Mouse (Mus musculus) c-Kit-negative CD71-positive TER-119-positive erythroid progenitor cells, embryonic 14.5 days (primary cell): Measurements from ENCODE around the gene Lgi1.

Experiments
- DNase-seq: peaks from one replicate; pipeline ENCODE4 v3.0.0-alpha.2; 2013; ENCODE audit warnings: low read depth, low spot score

The Lgi1 gene

DNA sequence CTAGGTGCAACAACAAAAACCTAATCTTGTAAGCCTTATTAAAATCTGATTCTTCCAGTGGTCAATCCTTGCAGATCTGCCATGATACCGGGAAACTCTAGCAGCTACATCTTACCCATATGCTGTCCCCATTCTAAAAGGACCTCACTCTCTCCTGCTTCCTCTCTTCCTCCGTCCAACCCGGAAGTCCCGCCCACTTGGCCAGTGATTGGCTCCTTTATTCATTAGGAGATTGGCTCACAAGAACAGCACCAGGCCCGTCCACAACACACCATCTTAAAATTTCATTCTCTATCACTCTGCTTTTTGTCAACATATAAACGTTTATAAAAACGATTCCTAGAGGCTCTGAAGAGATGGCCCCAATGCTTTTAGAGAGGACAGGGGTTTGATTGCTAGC lies 61.5 kb downstream of the Lgi1 start:
- no peak for DNase-seq

DNA sequence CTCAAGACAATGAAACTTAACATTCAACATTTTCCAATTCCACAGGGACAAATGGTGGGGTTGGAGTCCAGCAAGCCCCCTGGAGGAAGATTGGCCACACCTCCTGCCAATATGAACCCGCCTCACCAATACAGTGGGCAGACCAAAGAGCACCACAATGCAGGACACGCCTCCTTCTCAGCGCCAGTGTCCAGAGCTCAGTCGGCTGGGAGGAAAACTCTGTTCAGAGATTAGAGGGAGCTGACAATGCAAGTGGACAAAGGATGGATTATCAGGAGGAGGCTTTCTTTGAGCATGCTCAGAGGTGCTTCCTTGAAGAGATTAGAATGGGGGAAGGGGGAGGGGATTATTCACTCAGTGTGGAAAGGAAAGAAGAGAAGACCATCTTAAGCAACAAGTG lies 62.7 kb downstream of the Lgi1 start:
- no peak for DNase-seq

DNA sequence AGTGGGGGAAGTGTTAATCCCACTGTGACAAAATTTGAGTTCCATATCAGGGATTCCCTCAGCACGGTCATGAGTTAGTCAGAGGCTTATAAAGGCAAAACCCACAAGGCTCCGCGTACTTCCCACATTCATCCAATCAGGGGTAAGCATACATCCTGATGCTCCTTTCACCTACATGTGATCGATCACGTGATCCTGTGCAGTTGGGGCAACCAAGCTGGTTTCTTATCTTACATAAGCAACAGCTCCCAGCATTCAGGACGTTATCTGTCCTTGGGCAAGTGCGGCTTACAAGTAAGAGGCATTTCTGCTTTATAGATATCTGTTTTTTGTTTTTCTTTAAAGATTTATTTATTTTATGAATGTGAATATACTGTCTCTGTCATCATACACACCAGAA lies 63.7 kb downstream of the Lgi1 start:
- DNase-seq, result no peak

DNA sequence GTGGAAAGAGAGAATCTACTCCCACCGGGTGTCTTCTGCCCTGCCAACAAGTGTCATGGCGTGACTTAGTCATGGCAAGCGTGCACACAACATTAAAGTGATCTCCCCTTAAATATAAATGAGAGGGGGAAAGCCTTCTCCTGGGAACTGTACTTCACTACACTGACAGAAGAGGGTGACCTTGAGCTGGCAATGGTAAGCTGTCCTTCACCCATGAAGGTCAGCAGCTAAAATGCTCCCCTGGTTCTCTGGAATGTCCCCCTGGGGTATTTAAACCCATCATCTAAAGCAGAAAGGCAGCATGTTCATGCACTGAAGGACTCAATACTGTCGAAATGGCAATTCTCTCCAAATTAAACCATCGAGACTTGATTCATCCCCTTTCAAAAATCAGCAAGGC lies 64.9 kb downstream of the Lgi1 start:
- DNase-seq, result no peak

DNA sequence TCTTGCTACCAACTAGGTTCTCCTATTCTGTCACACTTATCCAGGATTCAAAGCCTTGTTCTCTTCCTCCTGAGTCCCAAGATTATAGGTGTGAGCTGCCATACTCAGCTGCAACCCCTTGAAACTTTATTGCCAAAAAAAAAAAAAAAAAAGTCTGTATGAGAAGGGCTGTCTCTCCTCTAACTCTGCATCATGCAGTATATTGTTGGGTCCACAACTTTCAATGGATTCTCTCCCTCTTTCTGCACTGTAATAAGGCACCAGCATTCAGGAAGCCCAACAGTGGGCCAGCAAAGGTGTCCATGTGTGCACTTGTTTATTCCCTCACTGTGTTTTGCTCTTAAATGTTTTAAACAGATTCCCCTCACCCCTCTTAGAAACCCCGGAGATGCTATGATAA lies 66.7 kb downstream of the Lgi1 start:
- no peak for DNase-seq

DNA sequence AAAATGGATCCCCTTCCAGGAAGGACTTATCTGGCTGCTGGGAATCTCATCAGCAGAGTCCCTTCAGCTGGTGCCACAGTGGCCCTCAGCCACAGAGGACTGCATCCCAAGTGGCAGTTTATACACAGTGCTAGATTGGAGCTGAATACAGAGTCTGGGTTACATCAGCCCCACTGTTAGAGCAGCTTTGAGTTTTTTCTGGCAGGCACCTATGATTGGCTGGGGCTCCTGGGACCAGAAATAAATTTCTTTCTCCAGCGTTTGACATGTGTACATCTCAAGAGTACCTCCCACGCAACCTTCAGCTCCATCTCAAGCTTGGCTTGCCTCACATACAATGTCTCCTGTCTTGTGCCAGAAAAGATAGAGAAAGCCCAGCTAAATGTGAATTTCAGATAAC lies 67.9 kb downstream of the Lgi1 start:
- DNase-seq, result no peak

DNA sequence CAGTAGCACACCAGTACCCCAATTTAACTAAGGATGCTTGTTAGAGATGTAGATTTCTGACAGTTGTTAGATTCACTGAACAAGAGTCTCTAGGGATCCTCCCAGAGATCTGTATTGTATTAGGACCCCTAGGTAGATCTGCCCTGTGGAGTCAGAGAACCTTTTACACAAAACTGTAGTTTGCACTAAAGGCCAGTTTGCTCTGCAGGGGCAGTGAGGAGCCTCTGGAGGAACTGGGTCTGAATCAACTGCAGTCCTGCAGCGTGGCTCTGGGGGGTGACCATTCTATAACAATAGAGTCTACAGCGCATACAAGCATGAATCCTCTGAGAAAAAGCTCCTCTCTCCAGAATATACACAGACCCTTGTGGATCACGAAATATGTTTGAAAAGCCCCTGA lies 68.5 kb downstream of the Lgi1 start:
- no peak for DNase-seq

DNA sequence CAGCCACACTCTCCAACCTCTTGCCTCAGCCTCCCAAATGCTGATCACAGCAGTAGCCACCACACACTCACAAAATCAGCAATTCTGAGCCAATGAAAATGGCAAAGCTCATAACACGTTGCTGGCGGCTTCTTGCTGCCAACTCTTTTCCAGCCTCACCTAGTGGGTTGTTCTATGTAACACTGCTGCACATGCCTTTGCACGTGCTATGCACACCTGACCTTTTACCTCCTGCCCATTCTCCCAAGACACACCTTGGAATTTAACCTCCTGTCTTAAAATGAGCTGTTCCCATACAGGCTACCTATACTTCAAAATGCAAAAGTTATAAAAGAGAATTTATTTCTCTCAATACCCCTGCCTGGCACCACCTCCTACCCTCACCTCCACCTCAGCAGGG lies 72.2 kb downstream of the Lgi1 start:
- no peak for DNase-seq

DNA sequence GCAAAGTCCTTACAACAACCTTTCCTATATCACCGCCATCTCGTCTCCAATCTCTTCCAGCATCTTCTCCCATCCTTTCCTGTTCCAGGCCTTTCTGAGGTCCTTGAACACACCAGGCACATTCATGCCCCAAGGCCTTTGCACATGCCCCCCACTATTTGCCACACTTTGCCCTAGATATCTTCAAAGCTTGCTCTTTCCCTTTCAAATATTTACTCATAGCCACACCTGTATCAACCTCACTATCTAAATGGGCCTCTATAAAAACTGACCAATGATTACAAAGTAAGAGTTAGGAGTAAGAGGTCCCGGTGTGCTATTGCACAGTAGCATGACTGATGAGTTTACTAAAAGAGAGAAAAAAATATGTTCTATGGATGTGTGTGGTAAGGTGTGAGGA lies 73.0 kb downstream of the Lgi1 start:
- DNase-seq, result no peak

DNA sequence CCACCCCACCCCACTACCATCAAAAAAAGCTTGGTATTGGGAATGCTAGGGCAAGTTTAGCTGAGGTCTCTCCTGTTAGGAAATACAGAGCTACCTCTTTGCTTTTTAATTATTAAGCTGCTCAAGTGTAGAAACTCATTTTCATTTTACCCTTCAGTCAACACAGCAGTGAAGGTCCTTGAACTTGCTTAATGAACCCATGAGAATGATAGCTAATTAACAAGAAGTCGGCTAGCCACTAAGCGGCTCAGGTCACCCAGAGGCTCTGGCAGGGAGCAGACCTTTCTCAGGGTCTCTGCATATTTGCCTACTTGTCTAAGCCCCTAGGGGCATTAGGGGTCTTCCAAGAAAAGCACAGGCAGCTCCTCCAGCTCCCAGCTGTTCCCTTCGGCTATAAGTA lies 75.4 kb downstream of the Lgi1 start:
- DNase-seq, result no peak

DNA sequence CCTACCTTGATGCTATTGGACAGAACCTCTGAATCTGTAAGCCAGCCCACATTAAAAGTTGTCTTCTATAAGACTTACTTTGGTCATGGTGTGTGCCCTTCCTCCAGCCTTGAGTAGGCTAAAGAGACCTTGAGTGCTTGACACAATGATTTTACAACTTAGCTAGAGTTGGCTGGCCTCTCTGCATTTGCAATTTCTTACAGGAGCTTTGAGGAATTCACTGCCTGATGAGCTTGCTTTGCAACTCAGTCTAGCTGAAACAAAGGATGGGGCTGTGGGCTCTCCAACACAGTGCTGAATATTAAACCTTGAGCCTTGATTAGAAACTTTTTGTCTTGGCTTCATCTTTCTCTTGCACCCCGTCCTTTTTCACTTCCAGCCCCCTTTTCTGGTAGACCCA lies 78.9 kb downstream of the Lgi1 start:
- DNase-seq, result no peak

DNA sequence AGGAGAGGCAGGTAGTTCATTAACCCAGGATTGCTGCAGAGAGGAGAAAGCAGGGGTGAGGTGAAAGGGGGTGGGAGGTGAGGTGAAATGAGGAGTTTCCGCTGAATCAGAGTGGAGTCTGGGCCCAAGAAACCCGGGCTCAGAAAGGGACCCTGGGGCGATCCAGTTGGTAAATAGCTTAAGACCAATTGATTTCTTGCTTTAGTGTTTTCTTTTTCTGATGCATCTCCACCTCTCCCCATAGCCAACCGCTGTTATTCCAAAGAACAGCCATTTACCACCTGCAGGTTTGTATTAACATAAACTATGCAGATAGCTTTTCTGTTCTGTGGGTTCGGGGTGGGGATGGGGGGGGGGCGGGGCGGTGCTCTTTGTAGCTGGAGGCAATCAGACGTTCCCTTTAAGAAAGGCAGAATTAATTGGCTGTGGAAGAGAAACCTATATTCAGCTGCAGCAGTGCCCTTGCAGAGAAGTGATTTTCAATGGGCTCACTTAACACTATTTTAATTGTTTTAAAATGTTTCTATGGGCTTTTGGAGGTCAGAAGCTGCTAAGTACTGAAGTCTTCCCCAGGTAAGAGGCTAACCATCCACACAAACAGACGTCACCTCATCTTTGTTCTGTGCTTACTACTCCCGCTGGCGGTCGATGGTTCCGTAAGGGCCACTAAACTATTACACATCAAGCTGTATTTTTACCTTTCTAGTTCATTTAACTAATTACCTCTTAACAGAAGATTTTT lies 84.1 kb downstream of the Lgi1 start:
- no peak for DNase-seq

DNA sequence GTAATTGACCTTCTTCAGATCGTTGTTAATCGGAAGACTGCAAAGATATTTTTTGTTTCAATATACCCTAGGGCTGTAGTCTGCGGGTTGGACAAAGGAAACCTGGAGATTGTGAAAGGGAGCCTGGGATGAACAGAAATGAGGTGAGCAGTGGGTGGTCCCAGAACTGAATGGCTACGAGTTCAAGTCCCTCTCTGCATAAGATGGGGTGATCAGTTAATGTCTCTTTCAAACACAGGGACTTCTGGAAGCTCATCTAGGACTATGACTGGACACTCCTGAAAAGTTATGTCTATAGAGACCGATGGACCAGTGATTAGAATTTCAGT lies 84.6 kb downstream of the Lgi1 start:
- no peak for DNase-seq

DNA sequence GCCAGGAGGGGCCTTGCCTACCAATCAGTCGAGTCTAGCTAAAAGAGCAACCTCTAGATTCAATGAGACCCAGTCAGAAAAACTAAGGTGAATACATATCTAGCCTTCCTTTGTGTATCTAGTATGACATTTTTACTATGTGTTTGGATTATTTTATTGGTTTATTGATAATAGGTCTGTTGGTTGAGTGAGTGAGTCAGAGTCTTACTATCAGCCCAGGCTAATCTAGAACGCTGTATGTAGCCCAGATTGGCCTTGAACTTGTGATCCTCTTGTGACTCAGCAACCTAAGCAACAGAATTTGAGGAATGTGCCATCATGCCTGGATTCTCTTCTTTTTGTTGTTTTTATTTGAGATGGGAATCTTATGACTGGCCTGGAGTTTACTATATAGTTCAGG lies 86.9 kb downstream of the Lgi1 start:
- no peak for DNase-seq

DNA sequence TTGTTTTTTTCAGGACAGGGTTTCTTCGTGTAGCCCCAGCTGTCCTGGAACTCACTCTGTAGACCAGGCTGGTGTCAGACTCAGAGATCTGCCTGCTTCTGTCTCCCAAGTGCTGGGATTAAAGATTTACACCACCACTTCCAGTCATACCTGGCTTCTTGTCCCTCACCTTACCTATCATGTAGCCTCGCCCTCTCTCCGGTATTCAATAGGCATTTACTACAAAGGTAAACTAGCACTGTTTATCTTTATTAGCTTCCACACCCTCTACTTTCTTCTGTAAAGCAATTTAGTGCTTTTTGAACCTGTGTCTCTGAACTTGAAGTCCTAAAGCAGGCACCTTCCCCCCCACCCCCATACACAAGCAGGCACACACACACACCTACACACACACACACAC lies 87.4 kb downstream of the Lgi1 start:
- no peak for DNase-seq

DNA sequence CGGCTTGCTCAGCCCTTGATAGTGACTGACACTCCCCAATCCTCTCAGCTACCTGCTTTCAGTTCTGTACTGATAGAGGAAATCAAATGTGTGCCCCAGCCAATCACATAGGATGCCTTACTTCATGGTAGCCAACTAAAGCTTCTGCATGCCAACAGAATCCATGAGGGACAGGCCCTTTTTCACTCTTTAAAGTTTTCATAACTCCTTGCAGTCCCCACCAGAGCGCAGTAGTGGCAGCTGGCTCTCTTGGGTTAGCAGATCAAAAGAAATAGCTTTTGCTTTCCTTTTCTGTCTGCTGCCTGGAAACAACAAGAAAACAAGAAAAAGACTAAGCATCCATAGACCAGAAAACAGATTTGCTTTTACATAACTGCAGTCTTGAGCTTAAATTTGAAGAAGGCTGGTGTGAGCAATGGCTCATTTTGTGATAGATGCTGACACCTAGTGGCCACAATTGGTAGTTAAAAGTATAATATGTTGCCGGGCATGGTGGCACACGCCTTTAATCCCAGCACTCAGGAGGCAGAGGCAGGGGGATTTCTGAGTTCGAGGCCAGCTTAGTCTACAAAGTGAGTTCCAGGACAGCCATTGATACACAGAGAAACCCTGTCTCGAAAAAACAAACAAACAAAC lies 88.3 kb downstream of the Lgi1 start:
- peak; percentile 6 for DNase-seq

DNA sequence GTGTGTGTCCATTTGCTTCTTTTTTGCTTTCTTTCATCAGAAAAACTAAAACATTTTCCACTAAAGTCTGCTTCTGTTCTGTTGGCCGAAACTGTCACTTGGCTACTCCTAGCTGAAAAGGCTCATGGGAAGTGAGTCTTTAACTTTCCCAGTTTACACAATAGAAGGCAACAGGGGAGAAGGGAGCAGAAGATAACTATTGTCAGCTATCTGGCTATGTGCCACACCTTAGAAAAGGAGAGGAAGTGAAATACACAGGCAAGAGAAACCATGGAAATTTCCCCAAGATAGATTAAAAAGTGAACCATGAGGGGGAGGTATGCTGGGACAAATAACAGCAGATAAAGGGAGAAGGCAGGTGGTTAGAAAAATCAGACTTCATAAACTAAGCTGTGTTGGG lies 89.9 kb downstream of the Lgi1 start:
- DNase-seq, result no peak

DNA sequence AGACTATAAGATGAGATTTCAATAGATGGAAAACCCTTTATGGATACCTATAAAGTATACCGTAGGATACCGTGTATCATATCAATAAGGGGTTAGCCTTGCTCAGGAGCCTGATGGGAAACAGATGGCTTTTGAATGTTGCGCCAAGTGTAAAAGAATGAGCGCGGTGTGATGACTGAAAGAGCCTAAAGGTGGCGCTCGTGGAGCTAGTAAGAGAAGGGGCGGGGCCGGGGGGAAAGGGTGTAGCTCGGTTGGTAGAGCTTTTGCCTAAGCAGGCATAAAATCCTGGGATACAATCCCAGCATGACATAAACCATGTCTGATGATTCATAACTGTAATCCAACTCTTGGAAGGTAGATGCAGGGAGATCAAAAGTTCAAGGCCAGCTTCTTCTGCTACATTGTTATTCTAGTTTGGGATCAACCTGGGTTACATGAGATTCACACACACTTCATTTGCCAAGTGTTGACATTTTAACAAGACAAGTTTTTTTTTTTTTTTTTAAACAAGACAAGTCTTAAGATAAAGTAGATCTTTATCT lies 90.6 kb downstream of the Lgi1 start:
- no peak for DNase-seq

DNA sequence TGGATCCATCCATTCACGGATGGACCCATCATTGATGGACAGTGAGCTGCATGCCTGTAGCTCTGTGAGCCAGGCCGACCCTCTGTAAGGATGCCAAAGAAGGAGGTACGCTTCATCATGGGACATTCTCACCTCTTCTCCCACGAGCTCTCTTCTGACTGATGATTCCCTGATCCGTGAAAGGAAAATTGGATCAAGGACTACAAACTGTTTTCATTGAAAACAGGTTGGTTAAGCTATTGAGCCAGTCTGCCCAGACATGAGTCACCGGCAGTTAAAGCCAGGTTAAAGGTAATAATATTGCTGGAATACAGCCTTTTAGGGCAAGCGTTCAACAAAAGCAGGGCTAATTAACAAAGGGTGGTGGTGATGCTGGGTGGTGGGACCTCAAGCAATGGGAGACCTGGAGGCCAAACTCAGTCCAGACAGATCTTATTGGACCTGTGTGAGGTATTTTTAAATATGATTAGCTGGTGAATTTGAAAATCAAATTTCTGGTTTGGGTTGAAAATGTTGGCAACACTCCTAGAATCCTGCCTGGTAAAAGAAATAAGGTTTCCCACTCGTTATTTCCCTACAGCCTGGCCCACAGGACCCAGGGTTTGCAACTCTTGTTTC lies 92.0 kb downstream of the Lgi1 start:
- no peak for DNase-seq

DNA sequence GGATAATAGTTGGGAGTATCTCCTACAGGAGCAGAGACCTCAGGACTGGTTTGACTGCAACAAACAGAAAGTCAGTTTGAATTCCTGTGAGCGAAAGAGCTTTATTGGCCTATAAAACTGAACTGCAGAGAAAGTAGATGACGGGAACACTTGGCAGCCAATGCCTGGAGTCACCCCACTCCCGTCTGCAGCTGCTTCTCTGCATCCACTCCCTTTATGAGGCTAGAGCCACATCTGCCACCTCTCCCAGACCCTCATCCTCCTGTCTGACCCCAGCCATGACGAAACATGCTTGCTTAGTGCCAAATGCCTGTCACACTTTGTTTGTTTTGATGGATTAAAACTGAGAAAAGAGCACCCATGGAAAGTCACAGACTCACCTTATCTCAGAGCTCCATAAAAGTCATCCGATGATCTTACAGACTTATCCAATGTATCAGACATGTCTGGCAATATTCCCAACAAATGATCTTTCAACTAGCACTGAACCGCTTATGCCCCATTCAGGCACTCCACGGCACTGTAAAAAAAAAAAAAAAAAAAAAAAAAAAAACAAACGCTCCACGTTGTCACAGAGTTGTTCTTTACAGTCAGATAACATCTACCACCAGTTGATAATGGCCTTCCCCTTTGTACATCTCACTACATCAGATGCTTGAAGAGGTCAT lies 93.8 kb downstream of the Lgi1 start:
- no peak for DNase-seq

DNA sequence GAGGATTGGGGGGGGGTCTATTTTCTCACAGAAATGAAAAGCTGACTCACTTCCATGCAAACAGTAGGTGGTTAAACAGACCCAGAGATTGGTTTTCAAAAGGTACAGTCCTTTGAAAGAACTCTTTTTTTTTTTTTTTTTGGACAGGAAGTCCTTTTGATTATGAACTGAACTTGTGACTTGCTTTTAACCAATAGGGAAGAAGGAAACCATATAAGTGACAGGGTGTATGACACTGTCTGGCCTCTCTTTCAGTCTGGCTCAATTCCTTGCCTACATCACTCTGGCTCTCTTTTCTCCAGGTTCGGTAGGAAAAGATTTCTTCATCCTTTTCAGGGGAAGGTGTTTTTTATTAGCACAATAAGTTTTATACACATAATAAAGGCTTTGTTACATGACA lies 95.0 kb downstream of the Lgi1 start:
- DNase-seq, result no peak
